Comparison of ENCODE assay signal across 24 mouse cellular contexts in genomic region chr9:114892974-114893373, GRCm38 (mm10). TPM values are rescaled to one million over a fixed set of nuclear protein-coding genes. Genes with fewer than 3 reads are reported as not detected.
A peak's percentile ranks its signal among the peaks of the same experiment; 100 is the strongest.
DNase-seq lines count a peak whose midpoint lies in the region; ATAC-seq and TF ChIP-seq lines count a peak whose summit lies in the region.
"Had no signal": no experiment of that assay in that cellular context is flagged by ENCODE, and none has a peak within 500 bp of the region (broad histone marks: within the 10 kb centered on the region; RNA-seq: fewer than 3 reads in every experiment).

No protein-coding gene starts in this region.

- no peak overlapping the region for H3K9ac ChIP-seq in lung, embryonic 14.5 days
- H3K9ac ChIP-seq in lung, postnatal 0 days (replicated peaks; ENCODE audit: low read depth): no peak overlapping the region
- no peak overlapping the region for H3K9ac ChIP-seq in intestine, embryonic 15.5 days
- no peak overlapping the region for H3K9ac ChIP-seq in stomach, postnatal 0 days (ENCODE audit: low read length)
- H3K9ac ChIP-seq: embryonic facial prominence, embryonic 12.5 days; embryonic facial prominence, embryonic 15.5 days; forebrain, postnatal 0 days; hindbrain, embryonic 12.5 days had no signal

- H3K9me3 ChIP-seq in lung, embryonic 14.5 days (ENCODE audit: low read depth, low read length): no peaks in the 10 kb centered on the region
- H3K9me3 ChIP-seq in lung, postnatal 0 days (ENCODE audit: low read length): no peaks in the 10 kb centered on the region
- H3K9me3 ChIP-seq in intestine, embryonic 15.5 days: no peaks in the 10 kb centered on the region
- no peaks in the 10 kb centered on the region for H3K9me3 ChIP-seq in stomach, postnatal 0 days (ENCODE audit: control insufficient read depth, low read length)
- H3K9me3 ChIP-seq: embryonic facial prominence, embryonic 12.5 days; embryonic facial prominence, embryonic 15.5 days; hindbrain, embryonic 12.5 days had no signal

- H3K36me3 ChIP-seq in lung, embryonic 14.5 days (ENCODE audit: insufficient read depth): no peaks in the 10 kb centered on the region
- H3K36me3 ChIP-seq in lung, postnatal 0 days (ENCODE audit: insufficient read depth, low read length): no peaks in the 10 kb centered on the region
- H3K36me3 ChIP-seq in intestine, embryonic 15.5 days: no peaks in the 10 kb centered on the region
- H3K36me3 ChIP-seq in stomach, postnatal 0 days (ENCODE audit: control insufficient read depth, insufficient read depth, low read length): no peaks in the 10 kb centered on the region
- H3K36me3 ChIP-seq: embryonic facial prominence, embryonic 12.5 days; embryonic facial prominence, embryonic 15.5 days; G1E; hindbrain, embryonic 12.5 days had no signal

- no peak overlapping the region for H3K4me3 ChIP-seq in lung, embryonic 14.5 days (ENCODE audit: low read depth, low read length)
- H3K4me3 ChIP-seq in lung, adult 2 months (replicated peaks; ENCODE audit: extremely low read depth, low read depth, low read length): no peak overlapping the region
- no peak overlapping the region for H3K4me3 ChIP-seq in lung, postnatal 0 days (ENCODE audit: low read depth, low read length)
- H3K4me3 ChIP-seq in intestine, embryonic 15.5 days (replicated peaks): no peak overlapping the region
- no peak overlapping the region for H3K4me3 ChIP-seq in stomach, postnatal 0 days (ENCODE audit: low read depth, low read length)
- H3K4me3 ChIP-seq: embryonic facial prominence, embryonic 12.5 days; embryonic facial prominence, embryonic 15.5 days; gastrocnemius, adult 2 months; hindbrain, embryonic 12.5 days had no signal

- no peak for TF ChIP-seq CTCF in lung, embryonic 14.5 days (IDR thresholded peaks at IDR 0.05; ENCODE audit: low read depth)
- no peak for TF ChIP-seq CTCF in lung, adult 2 months (IDR thresholded peaks at IDR 0.05; ENCODE audit: insufficient read depth, low read length)
- no peak for TF ChIP-seq CTCF in lung, postnatal 0 days (IDR thresholded peaks at IDR 0.05)
- no peak for TF ChIP-seq CTCF in stomach, postnatal 0 days (IDR thresholded peaks at IDR 0.05; ENCODE audit: low read depth)

- peak overlapping the region; percentile 19 for H3K4me2 ChIP-seq in lung, embryonic 14.5 days
- H3K4me2 ChIP-seq in lung, postnatal 0 days (replicated peaks; ENCODE audit: low read depth, low read length): 0 out of 2 replicates have a peak overlapping the region, but pooled peaks have one; percentile 11
- peak overlapping the region; percentile 33 for H3K4me2 ChIP-seq in intestine, embryonic 15.5 days (replicated peaks)
- peak overlapping the region; percentile 23; the same call in 1 of the 2 replicates for H3K4me2 ChIP-seq in stomach, postnatal 0 days (replicated peaks; ENCODE audit: low read depth)
- H3K4me2 ChIP-seq: embryonic facial prominence, embryonic 12.5 days; embryonic facial prominence, embryonic 15.5 days; heart, embryonic 11.5 days; hindbrain, embryonic 12.5 days had no signal

- no peaks in the 10 kb centered on the region for H3K27me3 ChIP-seq in lung, embryonic 14.5 days (ENCODE audit: insufficient read depth, low read length)
- no peaks in the 10 kb centered on the region for H3K27me3 ChIP-seq in lung, postnatal 0 days (replicated peaks; ENCODE audit: insufficient read depth, low read length)
- no peaks in the 10 kb centered on the region for H3K27me3 ChIP-seq in intestine, embryonic 15.5 days (replicated peaks)
- H3K27me3 ChIP-seq in stomach, postnatal 0 days (ENCODE audit: control insufficient read depth, insufficient read depth, low read length): no peaks in the 10 kb centered on the region
- H3K27me3 ChIP-seq: CH12.LX; embryonic facial prominence, embryonic 12.5 days; embryonic facial prominence, embryonic 15.5 days; hindbrain, embryonic 12.5 days had no signal

- peak; percentile 55 for DNase-seq in lung, embryonic 14.5 days
- no peak for DNase-seq in lung, adult 2 months
- DNase-seq in lung, postnatal 0 days (ENCODE audit: low spot score): peak; percentile 68
- DNase-seq in lung, postnatal 36 days: no peak
- DNase-seq in stomach, postnatal 0 days (ENCODE audit: low spot score): no peak
- no peak for DNase-seq in spleen, postnatal 36 days (ENCODE audit: low spot score in 2 of 2)
- DNase-seq: adrenal gland, adult 2 months; adrenal gland, postnatal 14 days; B cell, adult 2 months; cerebellum, adult 11 months; cerebellum, adult 2 months; cerebellum, adult 9-11 months; cerebellum, postnatal 25 days; forebrain, postnatal 0 days; gastrocnemius, adult 2 months; gastrocnemius, postnatal 14 days had no signal

- no peaks in the 10 kb centered on the region for H3K4me1 ChIP-seq in lung, embryonic 14.5 days (ENCODE audit: insufficient read depth)
- peaks cover 5% of the 10 kb centered on the region; the same call in 1 of the 2 replicates for H3K4me1 ChIP-seq in lung, adult 2 months (ENCODE audit: control insufficient read depth, insufficient read depth, low read length)
- no peaks in the 10 kb centered on the region for H3K4me1 ChIP-seq in lung, postnatal 0 days (ENCODE audit: insufficient read depth, low read depth, low read length)
- H3K4me1 ChIP-seq in intestine, embryonic 15.5 days (replicated peaks): no peaks in the 10 kb centered on the region
- no peaks in the 10 kb centered on the region for H3K4me1 ChIP-seq in stomach, postnatal 0 days (replicated peaks; ENCODE audit: control insufficient read depth, insufficient read depth)
- H3K4me1 ChIP-seq: embryonic facial prominence, embryonic 12.5 days; embryonic facial prominence, embryonic 15.5 days had no signal

- ATAC-seq in lung, embryonic 14.5 days (ENCODE audit: insufficient read depth): 0 out of 2 replicates have a peak, but pooled peaks have one; percentile 28
- ATAC-seq in lung, postnatal 0 days: peak; percentile 54
- no peak for ATAC-seq in intestine, embryonic 15.5 days
- no peak for ATAC-seq in stomach, postnatal 0 days (ENCODE audit: low FRiP score, low TSS enrichment)
- ATAC-seq: forebrain, embryonic 14.5 days; forebrain, postnatal 0 days had no signal

- no peak overlapping the region for H3K27ac ChIP-seq in lung, embryonic 14.5 days (ENCODE audit: low read depth)
- no peak overlapping the region for H3K27ac ChIP-seq in lung, postnatal 0 days (ENCODE audit: low read length)
- no peak overlapping the region for H3K27ac ChIP-seq in intestine, embryonic 15.5 days
- H3K27ac ChIP-seq in stomach, postnatal 0 days (replicated peaks): no peak overlapping the region
- H3K27ac ChIP-seq: embryonic facial prominence, embryonic 12.5 days; embryonic facial prominence, embryonic 15.5 days; gastrocnemius, adult 2 months; hindbrain, embryonic 12.5 days had no signal

- no peak for TF ChIP-seq EP300 in lung, postnatal 0 days (IDR thresholded peaks at IDR 0.05)
- TF ChIP-seq EP300 in stomach, postnatal 0 days (optimal IDR thresholded peaks at IDR 0.05): no peak

- WGBS in lung, embryonic 14.5 days: 53% methylated on average over 11 of the region's 11 CpGs
- 56% methylated on average over 11 of the region's 11 CpGs for WGBS in lung, adult 2 months
- WGBS in lung, postnatal 0 days: 49% methylated on average over 11 of the region's 11 CpGs
- WGBS in intestine, embryonic 15.5 days: 64% methylated on average over 11 of the region's 11 CpGs
- 65% methylated on average over 11 of the region's 11 CpGs for WGBS in stomach, postnatal 0 days

- TF ChIP-seq POLR2A in lung, adult 2 months (IDR thresholded peaks at IDR 0.05; ENCODE audit: borderline replicate concordance, extremely low read depth, low read depth, low read length): no peak

RNA-seq across cellular contexts. Expression of gene Gpd1l, which starts 40.8 kb away (rescaled TPM):
- polyA plus RNA-seq in lung, embryonic 14.5 days (2014; fragmentation: Nextera tagmentation; extraction: Ambion mirVana): 13.0 and 13.9 TPM in 2 replicates
- 20.0 and 27.3 TPM in 2 replicates for polyA plus RNA-seq in lung, adult 2 months (2012; rRNA removed)
- 12.7 and 13.7 TPM in 2 replicates for polyA plus RNA-seq in lung, postnatal 0 days (2015; fragmentation: Nextera tagmentation; extraction: Ambion mirVana)
- 20.3 and 21.8 TPM in 2 replicates for polyA plus RNA-seq in intestine, embryonic 15.5 days (2015; fragmentation: Nextera tagmentation; extraction: Ambion mirVana)
- 17.3 and 19.2 TPM in 2 replicates for polyA plus RNA-seq in stomach, postnatal 0 days (2015; fragmentation: Nextera tagmentation; extraction: Ambion mirVana)

RNA-seq across cellular contexts. Expression of gene Cmtm8, which starts 49.0 kb away (rescaled TPM):
- 75.4 and 81.5 TPM in 2 replicates for polyA plus RNA-seq in lung, embryonic 14.5 days (2014; fragmentation: Nextera tagmentation; extraction: Ambion mirVana)
- 151 and 179 TPM in 2 replicates for polyA plus RNA-seq in lung, adult 2 months (2012; rRNA removed)
- 130 and 147 TPM in 2 replicates for polyA plus RNA-seq in lung, postnatal 0 days (2015; fragmentation: Nextera tagmentation; extraction: Ambion mirVana)
- polyA plus RNA-seq in intestine, embryonic 15.5 days (2015; fragmentation: Nextera tagmentation; extraction: Ambion mirVana): 56.6 and 63.0 TPM in 2 replicates
- polyA plus RNA-seq in stomach, postnatal 0 days (2015; fragmentation: Nextera tagmentation; extraction: Ambion mirVana): 66.5 and 68.0 TPM in 2 replicates
- polyA plus RNA-seq: G1E had no signal

Comparison
In these comparisons a context has a peak if more than half of its experiments do, and no peak if none do; other contexts are left out.
1. DNase-seq: peak in lung, embryonic 14.5 days (single experiment) and lung, postnatal 0 days (single experiment); none in lung, adult 2 months (single experiment), lung, postnatal 36 days (single experiment), stomach, postnatal 0 days (single experiment) and spleen, postnatal 36 days (0 of 2).
2. ATAC-seq: peak in lung, embryonic 14.5 days (single experiment) and lung, postnatal 0 days (single experiment); none in intestine, embryonic 15.5 days (single experiment) and stomach, postnatal 0 days (single experiment).
3. Peak in every context shown above with its lines, with median percentiles within 50 percentile points of each other: H3K4me2 ChIP-seq.